Mouse (Mus musculus) testis, postnatal 10 days (tissue): ENCODE data around the gene Ttll10.

Source experiments
- DNase-seq: peaks from one replicate; pipeline ENCODE4 v3.0.0; 2021; ENCODE audit warnings: low spot score

Gene Ttll10

DNA sequence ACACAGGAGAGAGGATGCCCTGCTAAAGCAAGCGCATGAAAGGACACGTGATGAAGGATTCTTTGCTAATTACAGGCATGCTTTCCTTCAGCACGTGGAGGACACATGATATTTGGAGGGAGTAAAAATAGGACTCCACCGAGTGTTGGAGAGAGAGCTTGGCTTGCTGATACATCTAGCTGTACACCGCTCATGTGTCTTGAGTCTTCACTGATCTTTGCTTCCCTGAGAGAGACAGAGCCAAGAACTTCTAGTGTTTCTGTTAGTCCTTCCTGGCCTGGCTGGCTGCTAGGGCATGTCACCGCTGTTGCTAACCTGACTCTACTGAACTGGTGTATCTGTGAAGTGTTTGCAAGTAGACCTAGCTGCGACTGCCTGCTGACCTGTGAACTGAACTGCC is 35.0 kb downstream of the Ttll10 start:
- no peak for DNase-seq

DNA sequence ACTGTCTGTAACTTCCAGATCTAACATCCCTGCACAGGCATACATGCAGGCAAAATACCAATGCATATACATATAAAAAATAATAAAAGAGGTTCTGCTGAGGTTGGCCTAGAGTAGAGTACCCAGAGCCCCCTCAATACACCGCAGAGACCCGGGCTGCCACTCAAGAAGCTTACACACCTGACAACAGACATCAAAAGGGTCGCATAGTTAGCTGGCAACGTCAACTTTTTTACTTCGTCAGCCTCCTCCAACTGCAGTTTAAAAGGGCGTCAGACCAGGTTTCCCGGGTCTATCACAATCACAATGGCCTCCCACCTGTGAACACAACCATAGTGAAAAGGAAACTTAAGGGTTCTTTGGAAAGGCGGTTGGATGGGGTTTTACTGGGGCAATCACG is 35.7 kb downstream of the Ttll10 start:
- DNase-seq = no peak

DNA sequence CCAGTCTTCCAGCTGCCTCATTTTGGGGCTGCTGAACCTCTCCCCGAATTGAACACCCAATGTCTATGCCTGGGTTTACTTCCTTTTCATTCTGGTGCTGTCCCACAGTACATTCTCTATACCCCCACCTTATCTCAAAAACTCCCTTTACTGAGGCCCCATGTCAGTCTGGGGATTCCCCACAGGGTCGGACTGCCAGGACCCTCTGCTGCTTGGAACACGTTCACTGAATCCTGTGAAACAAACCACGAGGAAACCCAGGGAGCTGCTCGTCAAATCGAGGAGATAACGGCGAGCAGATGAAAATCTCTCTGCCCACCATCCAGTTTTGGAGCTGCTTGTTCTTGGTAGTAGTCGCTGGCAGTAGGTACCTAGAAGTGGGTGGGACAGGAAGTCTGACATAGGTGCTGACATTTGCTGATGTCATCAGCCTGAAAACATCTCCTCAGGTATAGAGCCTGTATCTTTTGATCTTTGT is 37.2 kb downstream of the Ttll10 start:
- no peak for DNase-seq

DNA sequence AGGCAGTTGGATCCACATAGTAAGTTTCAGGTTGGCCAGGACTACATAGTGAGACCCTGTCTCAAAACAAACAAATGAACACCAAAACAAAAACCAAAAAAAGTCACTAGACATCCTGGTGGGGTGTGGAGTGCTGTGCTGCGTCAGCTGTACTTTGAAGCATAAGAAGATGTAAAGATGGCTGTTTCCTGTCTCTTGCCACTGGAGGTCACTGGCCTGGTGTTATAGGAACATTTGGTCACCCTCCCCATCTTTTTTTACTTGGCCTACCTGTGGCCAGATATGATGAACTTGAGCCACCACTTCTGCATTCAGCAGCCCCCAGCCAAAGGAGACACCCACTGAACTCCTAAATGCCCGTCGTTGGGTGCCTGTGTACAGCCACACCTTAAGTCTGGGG is 37.8 kb downstream of the Ttll10 start:
- no peak for DNase-seq

DNA sequence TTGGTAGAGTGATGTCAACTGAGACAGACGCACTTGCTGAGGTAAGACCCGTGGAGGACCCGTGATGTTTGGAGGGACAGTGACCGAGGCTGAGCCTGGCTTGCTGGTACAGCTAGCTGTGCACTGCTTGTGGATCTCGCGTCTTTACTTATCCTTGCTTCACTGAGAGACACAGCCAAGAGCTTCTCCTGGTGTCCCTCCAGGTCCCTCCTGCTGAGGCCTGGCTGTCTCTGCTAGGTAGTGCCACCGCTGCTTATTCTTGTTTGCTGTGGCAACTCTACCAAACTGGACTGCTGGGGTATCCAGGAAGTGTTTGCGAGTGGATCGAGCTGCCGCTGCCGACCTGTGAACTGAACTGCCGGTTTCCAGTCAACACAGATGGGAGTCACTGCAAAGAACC is 39.4 kb downstream of the Ttll10 start:
- DNase-seq = no peak

DNA sequence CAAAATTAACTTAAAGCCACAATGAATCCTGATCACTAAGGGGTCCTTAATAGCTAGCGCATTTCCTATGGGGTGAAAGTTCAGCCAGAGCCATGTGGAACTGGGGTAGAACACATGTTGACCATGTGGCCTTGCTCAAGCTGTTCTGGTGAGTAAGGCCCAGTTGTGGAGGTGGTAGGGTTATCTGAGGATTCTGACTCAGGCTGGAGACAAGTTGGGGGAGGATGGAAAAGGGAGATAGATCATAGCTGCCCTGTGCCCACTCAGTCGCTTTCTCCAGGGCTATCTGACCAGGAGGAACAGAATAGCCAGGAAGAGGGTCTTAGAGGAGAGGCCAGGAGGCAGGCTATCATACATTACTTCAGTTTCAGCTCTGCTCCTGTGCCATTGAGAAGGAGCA is 44.8 kb downstream of the Ttll10 start:
- no peak for DNase-seq

DNA sequence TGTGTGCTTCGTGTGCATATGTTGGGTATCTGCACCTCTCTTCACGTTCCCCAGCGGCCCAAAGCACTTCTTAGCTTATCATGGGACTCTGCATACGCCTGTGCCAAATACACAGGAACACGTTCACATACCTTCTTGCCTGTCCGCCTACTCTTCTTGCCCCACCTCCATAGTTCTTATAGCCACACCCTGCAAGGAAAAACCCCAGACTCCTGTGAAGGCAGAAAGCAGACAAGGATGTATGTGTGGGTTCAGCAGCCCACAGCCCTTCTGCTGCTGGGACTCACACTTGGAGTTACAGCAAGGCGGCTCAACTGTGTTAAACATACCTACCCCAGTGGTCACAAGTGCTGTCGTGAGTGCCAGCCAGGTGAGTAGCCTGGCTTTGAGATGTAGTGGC is 45.6 kb downstream of the Ttll10 start, which contains the start of gene Tnfrsf4:
Gene Tnfrsf4, plus strand, starts transcription at position 207 of the 400 bp plus-strand sequence.
- DNase-seq = no peak

DNA sequence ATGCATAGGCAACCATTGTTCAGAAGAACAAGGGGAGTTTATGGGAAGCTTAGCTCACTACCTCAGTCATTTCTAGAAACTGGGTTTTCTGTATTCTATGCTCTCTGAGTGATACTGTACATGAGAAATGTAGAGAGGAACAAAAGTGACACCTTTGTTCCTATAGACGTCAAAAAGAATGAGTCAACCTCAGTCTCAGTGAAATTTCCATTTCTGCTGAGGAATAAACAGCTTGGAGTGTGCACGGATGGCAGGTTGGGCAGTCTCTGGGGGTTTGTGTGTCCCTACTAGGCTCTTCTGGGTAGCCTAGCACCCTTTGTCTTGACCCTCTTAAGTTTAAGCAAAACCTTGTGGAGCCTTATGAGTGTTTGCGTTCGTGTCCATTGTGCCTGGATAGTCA is 50.8 kb downstream of the Ttll10 start:
- no peak for DNase-seq

DNA sequence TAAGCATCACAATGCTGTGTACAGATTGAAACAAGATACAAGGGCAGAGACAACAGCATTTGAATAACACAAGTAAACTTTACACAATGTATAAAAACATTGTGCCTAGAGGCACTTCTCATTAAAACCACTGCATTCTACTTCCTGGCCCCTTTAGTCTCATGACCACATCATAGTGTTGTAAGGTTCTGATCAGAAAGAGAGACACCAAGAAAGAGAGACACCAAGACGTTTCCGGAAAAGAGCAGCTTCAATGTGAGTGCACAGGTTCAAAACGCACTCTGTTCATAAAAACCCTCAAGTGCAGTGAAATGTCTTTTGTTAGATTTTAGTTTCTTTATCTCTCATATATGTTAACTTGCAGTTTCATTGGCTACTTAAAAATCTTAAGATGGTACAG is 55.1 kb downstream of the Ttll10 start:
- DNase-seq = no peak

DNA sequence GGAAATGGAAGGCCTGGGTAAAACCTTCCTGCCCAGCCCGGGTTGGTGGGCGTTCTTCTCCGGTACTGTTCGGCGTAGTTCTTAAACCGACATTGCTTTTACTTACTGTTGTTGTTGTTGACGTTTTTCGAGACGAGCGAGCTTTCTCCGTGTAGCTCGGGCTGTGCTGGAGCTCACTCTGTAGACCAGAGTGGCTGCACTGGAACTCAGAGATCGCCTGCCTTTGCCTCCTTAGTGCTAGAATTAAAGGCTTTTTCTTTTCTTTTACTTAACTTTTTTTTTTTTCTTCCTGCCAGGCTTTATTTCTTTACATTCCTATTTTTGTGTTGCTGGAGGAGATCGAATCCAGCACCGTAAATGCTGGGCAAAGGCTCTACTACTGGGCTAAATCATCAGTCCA is 65.6 kb downstream of the Ttll10 start:
- no peak for DNase-seq

DNA sequence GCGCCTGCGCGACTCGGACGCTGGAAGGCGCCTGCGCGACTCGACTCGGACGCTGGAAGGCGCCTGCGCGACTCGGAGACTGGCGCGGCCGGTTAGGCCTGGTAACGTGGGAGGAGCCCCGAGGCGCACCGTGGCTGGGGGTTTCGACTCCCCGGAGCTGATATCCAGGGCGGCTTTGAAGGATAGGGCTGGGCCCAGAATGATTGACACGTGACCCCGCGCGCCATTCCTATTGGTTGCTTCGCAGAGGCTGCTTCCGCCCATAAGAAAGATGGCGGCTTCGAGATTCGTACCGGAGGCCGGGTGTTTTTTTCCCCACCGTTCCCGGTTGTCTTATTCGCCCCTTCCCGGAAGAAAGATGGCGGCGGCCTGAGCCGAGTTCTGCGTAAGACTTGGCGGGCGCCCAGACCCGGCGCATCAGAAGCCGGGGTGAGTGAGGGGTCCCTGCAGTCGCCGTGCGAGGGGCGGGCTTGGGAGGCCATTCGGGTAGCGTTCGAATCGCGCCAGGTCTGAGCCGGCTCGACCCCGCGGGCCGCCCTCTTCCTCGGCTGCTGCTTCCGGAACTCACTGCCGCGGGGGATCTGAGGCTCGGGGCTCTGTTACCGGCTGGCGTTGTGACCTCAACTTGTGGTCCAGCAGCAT is 66.2 kb downstream of the Ttll10 start:
- peak; percentile 97 for DNase-seq

DNA sequence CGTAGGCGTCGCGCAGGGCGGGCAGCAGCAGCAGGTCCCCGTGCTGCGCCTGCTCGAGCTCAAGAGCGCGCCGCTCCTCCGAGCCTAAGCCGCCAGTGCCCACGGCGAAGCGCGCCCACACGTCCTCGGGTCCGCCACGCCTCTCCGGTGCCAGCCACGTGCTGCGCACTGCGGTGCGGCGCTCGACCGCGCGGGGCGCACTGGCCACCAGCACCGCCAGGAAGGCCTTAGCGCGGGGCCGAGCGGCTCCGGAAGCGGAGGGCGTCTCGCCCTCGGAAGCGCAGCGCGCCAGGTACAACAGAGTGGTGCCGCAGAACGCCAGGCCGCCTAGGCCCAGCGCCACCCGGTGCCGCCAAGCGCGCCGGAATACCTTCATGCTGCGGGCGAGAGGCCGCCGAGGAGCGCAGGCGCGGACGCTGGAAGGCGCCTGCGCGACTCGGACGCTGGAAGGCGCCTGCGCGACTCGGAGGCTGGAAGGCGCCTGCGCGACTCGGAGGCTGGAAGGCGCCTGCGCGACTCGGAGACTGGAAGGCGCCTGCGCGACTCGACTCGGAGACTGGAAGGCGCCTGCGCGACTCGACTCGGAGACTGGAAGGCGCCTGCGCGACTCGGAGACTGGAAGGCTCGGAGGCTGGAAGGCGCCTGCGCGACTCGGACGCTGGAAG is 66.8 kb downstream of the Ttll10 start, which contains the start of the genes B3galt6 and Sdf4:
Gene B3galt6, minus strand, starts transcription at position 409 of the 665 bp plus-strand sequence.
Gene Sdf4, plus strand, starts transcription at position 632 of the 665 bp plus-strand sequence.
- peak; percentile 91 for DNase-seq

DNA sequence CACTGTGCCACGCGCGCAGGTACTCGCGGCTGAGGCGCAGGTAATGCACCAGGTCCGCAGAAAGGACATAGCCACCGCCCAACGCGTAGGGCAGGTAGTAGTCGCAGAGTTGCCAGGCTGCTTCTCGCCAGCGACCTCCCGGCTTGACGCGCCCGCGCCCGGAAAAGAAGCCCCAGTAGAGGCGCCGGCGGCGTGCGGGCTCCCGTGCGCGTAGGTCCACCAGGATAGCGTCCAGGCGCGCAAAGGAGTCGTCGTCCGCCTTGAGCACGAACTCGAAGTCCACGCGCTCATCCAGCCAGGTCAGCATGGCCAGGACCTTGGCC is 67.3 kb downstream of the Ttll10 start:
- no peak for DNase-seq

DNA sequence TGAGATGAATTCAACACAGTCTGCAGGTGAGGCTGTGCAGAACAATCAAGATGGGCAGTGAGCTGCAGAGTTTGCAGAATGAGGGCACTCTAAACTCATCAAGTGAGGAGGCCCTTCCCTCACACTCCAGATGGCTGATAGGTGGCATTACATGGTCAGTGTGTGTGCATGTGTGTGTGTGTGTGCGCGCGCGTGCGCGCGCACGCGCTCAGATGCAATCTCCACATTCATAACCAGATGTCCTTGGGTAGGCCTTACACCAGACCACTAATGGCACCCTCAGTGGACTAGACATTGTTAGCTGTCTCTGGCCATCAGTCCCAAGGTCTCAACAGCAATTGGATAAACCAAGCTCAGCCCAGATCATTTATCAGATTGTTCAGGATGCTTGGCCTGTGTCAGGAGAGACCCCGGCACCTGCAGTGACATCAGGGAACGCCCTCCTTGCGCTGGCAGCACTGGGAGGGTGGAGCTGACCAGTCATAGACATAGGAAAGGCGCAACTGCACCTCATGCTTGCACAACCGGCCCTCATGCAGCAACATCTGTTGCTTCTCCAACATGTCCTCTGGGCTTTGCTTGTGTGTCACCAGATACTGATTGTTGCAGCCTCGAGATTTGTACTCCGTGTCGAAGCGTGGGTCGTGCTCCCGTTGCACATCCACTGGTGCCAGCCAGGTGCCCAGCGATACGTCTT is 67.9 kb downstream of the Ttll10 start:
- no peak for DNase-seq
